Mouse (Mus musculus): Measurements from ENCODE around the gene Shisa9. TPM values are rescaled to one million over a fixed set of nuclear protein-coding genes. Genes with fewer than 3 reads are reported as not detected.
"Not testable (repeated sequence)": the region's sequence is repeated elsewhere in the genome, so short reads cannot be mapped to it uniquely, and the experiment has no call there.

The Shisa9 gene
- polyA plus RNA-seq (2015; fragmentation: Nextera tagmentation; extraction: Ambion mirVana), result 0.37 and 0.51 TPM in 2 replicates

GRCm38 (mm10) chr16:11983616-11984270 lies at the start of gene Shisa9:
Shisa9 (plus strand) TSS chr16:11984113.
- DNase-seq (ENCODE audit: low spot score) (peak; percentile 45), ATAC-seq (replicated peaks; ENCODE audit: low FRiP score, low read depth) (peak; percentile 40)

DNA sequence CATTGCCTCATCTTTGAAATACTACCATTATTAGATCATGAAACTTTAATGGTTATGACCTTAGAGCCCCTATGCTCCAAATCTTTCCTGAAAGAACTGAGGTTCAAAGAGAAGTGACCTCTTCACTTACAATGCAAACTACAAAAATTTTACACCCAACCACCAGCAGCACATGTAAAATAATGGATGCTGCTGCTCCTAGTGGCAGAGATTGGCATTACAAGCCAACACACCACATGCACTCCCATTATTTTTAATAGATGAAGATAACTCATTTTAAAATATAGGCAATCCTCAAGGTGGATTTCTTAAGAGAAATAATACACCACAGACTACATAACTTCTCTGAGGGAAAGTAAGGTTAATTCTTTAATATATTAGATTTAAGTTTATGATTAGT lies 43.4 kb upstream of the Shisa9 start:
- Histone ChIP-seq H3K4me1 (replicated peaks; ENCODE audit: insufficient read depth, low read length) (no peaks in the 10 kb centered on the region), H3K9me3 (replicated peaks; ENCODE audit: low read length) (no peaks in the 10 kb centered on the region), H3K4me3 (replicated peaks; ENCODE audit: low read depth, low read length) (no peak overlapping the region), H3K4me2 (ENCODE audit: low read length) (no peak overlapping the region), H3K9ac (ENCODE audit: low read depth, low read length) (no peak overlapping the region), H3K27ac (no peak overlapping the region), H3K27me3 (ENCODE audit: insufficient read depth, low read length) (no peaks in the 10 kb centered on the region), H3K36me3 (ENCODE audit: insufficient read depth, low read length) (no peaks in the 10 kb centered on the region)
- DNase-seq (ENCODE audit: low spot score) (peak; percentile 23), ATAC-seq (replicated peaks; ENCODE audit: low FRiP score, low read depth) (no peak)
- peak; percentile 78 for TF ChIP-seq CTCF (IDR thresholded peaks at IDR 0.05; ENCODE audit: low read depth)

More at GRCm38 (mm10) chr16:11983616-11984270, at the start of gene Shisa9:
- Histone ChIP-seq H3K4me2 (ENCODE audit: low read length) (peak within 1 kb of the TSS; percentile 95), H3K9me3 (replicated peaks; ENCODE audit: low read length) (no peaks in the 10 kb centered on the region), H3K4me3 (replicated peaks; ENCODE audit: low read depth, low read length) (peak within 1 kb of the TSS; percentile 48), H3K27ac (no peak within 1 kb of the TSS), H3K9ac (ENCODE audit: low read depth, low read length) (peak within 1 kb of the TSS; percentile 1; the same call in 1 of the 2 replicates), H3K27me3 (ENCODE audit: insufficient read depth, low read length) (peaks cover 43% of the 10 kb centered on the region), H3K36me3 (ENCODE audit: insufficient read depth, low read length) (no peaks in the 10 kb centered on the region), H3K4me1 (replicated peaks; ENCODE audit: insufficient read depth, low read length) (peaks cover 3% of the 10 kb centered on the region; the same call in 1 of the 2 replicates)
- TF ChIP-seq CTCF (IDR thresholded peaks at IDR 0.05; ENCODE audit: low read depth), result no peak
- WGBS, result under 1% methylated on average over 41 of the region's 42 CpGs

- 93% methylated on average over 1 of the region's 1 CpGs for WGBS
These were observed 23.2 kb upstream of the Shisa9 start for GRCm38 (mm10) chr16:11960691-11961090.

GRCm38 (mm10) chr16:11966041-11966440 lies 17.9 kb upstream of the Shisa9 start:
- Histone ChIP-seq H3K4me3 (replicated peaks; ENCODE audit: low read depth, low read length) (no peak overlapping the region), H3K9me3 (replicated peaks; ENCODE audit: low read length) (no peaks in the 10 kb centered on the region), H3K9ac (ENCODE audit: low read depth, low read length) (no peak overlapping the region), H3K4me2 (ENCODE audit: low read length) (no peak overlapping the region), H3K27ac (no peak overlapping the region), H3K36me3 (ENCODE audit: insufficient read depth, low read length) (no peaks in the 10 kb centered on the region), H3K27me3 (ENCODE audit: insufficient read depth, low read length) (no peaks in the 10 kb centered on the region), H3K4me1 (replicated peaks; ENCODE audit: insufficient read depth, low read length) (no peaks in the 10 kb centered on the region)
- TF ChIP-seq CTCF (IDR thresholded peaks at IDR 0.05; ENCODE audit: low read depth), result no peak
- ATAC-seq (replicated peaks; ENCODE audit: low FRiP score, low read depth), result no peak
- DNase-seq (ENCODE audit: low spot score), result no peak
- 90% methylated on average over 8 of the region's 8 CpGs for WGBS

More at GRCm38 (mm10) chr16:11960691-11961090, 23.2 kb upstream of the Shisa9 start:
- no peaks in the 10 kb centered on the region for H3K9me3 ChIP-seq (replicated peaks; ENCODE audit: low read length)
- H3K27ac ChIP-seq, result no peak overlapping the region
- H3K36me3 ChIP-seq (ENCODE audit: insufficient read depth, low read length), result no peaks in the 10 kb centered on the region
- no peak overlapping the region for H3K4me2 ChIP-seq (ENCODE audit: low read length)
- DNase-seq (ENCODE audit: low spot score) (no peak), ATAC-seq (replicated peaks; ENCODE audit: low FRiP score, low read depth) (no peak)
- H3K4me3 ChIP-seq (replicated peaks; ENCODE audit: low read depth, low read length), result no peak overlapping the region
- H3K9ac ChIP-seq (ENCODE audit: low read depth, low read length), result no peak overlapping the region
- H3K4me1 ChIP-seq (replicated peaks; ENCODE audit: insufficient read depth, low read length), result no peaks in the 10 kb centered on the region
- no peaks in the 10 kb centered on the region for H3K27me3 ChIP-seq (ENCODE audit: insufficient read depth, low read length)
- no peak for TF ChIP-seq CTCF (IDR thresholded peaks at IDR 0.05; ENCODE audit: low read depth)

DNA sequence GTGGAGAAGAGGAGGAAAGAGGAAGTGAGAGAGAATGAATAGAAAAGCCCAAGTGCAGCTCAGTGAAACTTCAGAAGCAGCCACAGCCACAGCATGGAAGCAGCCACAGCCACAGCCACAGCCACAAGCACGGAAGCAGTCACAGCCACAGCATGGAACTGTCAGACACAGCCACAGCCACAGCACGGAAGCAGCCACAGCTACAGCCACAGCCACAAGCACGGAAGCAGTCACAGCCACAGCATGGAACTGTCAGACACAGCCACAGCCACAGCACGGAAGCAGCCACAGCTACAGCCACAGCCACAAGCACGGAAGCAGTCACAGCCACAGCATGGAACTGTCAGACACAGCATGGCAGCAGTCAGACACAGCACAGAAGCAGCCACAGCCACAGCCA lies 17.1 kb upstream of the Shisa9 start:
- H3K36me3 ChIP-seq (ENCODE audit: insufficient read depth, low read length); H3K9ac ChIP-seq (ENCODE audit: low read depth, low read length); DNase-seq (ENCODE audit: low spot score); H3K4me3 ChIP-seq (replicated peaks; ENCODE audit: low read depth, low read length); H3K4me2 ChIP-seq (ENCODE audit: low read length); H3K27ac ChIP-seq; H3K27me3 ChIP-seq (ENCODE audit: insufficient read depth, low read length); ATAC-seq (replicated peaks; ENCODE audit: low FRiP score, low read depth); H3K4me1 ChIP-seq (replicated peaks; ENCODE audit: insufficient read depth, low read length); H3K9me3 ChIP-seq (replicated peaks; ENCODE audit: low read length): not testable (repeated sequence)
- 90% methylated on average over 4 of the region's 5 CpGs for WGBS

GRCm38 (mm10) chr16:11967579-11967978 lies 16.3 kb upstream of the Shisa9 start:
- Histone ChIP-seq H3K4me3 (replicated peaks; ENCODE audit: low read depth, low read length) (no peak overlapping the region), H3K4me2 (ENCODE audit: low read length) (no peak overlapping the region), H3K27me3 (ENCODE audit: insufficient read depth, low read length) (no peaks in the 10 kb centered on the region), H3K4me1 (replicated peaks; ENCODE audit: insufficient read depth, low read length) (no peaks in the 10 kb centered on the region), H3K9ac (ENCODE audit: low read depth, low read length) (no peak overlapping the region), H3K27ac (no peak overlapping the region), H3K36me3 (ENCODE audit: insufficient read depth, low read length) (no peaks in the 10 kb centered on the region), H3K9me3 (replicated peaks; ENCODE audit: low read length) (no peaks in the 10 kb centered on the region)
- DNase-seq (ENCODE audit: low spot score) (no peak), ATAC-seq (replicated peaks; ENCODE audit: low FRiP score, low read depth) (no peak)
- 56% methylated on average over 2 of the region's 2 CpGs for WGBS
- TF ChIP-seq CTCF (IDR thresholded peaks at IDR 0.05; ENCODE audit: low read depth), result no peak

- no peaks in the 10 kb centered on the region for H3K36me3 ChIP-seq (ENCODE audit: insufficient read depth, low read length)
- no peaks in the 10 kb centered on the region for H3K4me1 ChIP-seq (replicated peaks; ENCODE audit: insufficient read depth, low read length)
- H3K9ac ChIP-seq (ENCODE audit: low read depth, low read length), result no peak overlapping the region
- 44% methylated on average over 4 of the region's 4 CpGs for WGBS
- no peaks in the 10 kb centered on the region for H3K27me3 ChIP-seq (ENCODE audit: insufficient read depth, low read length)
- no peaks in the 10 kb centered on the region for H3K9me3 ChIP-seq (replicated peaks; ENCODE audit: low read length)
- H3K27ac ChIP-seq, result no peak overlapping the region
- TF ChIP-seq CTCF (IDR thresholded peaks at IDR 0.05; ENCODE audit: low read depth), result no peak
- ATAC-seq (replicated peaks; ENCODE audit: low FRiP score, low read depth), result no peak
- H3K4me2 ChIP-seq (ENCODE audit: low read length), result no peak overlapping the region
- no peak overlapping the region for H3K4me3 ChIP-seq (replicated peaks; ENCODE audit: low read depth, low read length)
- no peak for DNase-seq (ENCODE audit: low spot score)
These were observed 10.2 kb upstream of the Shisa9 start for GRCm38 (mm10) chr16:11973707-11974106.
